Mouse (Mus musculus) E14TG2a.4 (cell line): ENCODE measurements around the gene F3.

Experiments
- H3K27me3 ChIP-seq: 2 replicates; pipeline ENCODE4 v1.6.1; 2014; ENCODE audit warnings: low read length, control low read depth; ENCODE audit not compliant: insufficient read depth
- H3K36me3 ChIP-seq: 2 replicates; pipeline ENCODE4 v1.6.1; 2014; ENCODE audit warnings: low read length, control low read depth; ENCODE audit not compliant: insufficient read depth
- H3K4me1 ChIP-seq: replicated peaks from 2 replicates; pipeline ENCODE4 v1.6.1; 2014; ENCODE audit warnings: low read depth, low read length, control low read depth
- H3K4me3 ChIP-seq: replicated peaks from 2 replicates; pipeline ENCODE4 v1.5.1; 2014; ENCODE audit warnings: mild to moderate bottlenecking, low read length
- H3K9me3 ChIP-seq: 2 replicates; pipeline ENCODE4 v1.6.1; 2014; ENCODE audit warnings: low read length, control low read depth
- CTCF ChIP-seq: conservative IDR thresholded peaks from 2 replicates; pipeline ENCODE4 v1.5.1; 2014; ENCODE audit warnings: low read length
- NANOG ChIP-seq: IDR thresholded peaks from 2 replicates; pipeline ENCODE4 v1.6.1; 2014; ENCODE audit warnings: borderline replicate concordance, low read length, mixed read lengths
- POU5F1 ChIP-seq: IDR thresholded peaks from 2 replicates; pipeline ENCODE4 v1.6.1; 2014; ENCODE audit warnings: low read length, borderline replicate concordance

F3 gene

DNA sequence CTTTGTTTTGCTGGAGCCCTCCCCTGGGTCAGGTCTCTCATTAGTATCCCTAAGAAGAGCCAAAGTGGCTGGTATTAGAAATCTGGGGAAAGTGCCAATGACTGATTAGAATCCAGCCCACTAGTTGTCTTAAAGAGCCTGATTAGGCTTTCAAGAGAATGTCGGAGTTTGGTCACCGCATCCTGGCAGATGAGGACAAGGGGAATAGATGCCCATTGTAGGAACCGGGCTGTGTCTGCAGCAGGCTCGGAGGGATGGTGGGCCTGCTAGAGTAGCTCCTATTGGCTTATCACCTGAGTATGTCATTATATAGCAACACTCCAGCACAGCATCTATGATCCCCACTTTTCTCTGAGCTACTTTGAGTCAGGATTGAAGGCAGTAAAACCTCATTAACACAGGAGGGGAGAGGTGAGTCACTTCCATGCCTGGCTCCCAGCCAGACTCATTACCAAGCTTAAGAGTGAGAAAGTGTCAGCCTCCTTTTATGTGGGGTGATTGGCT, 36.9 kb upstream of the F3 start:
- H3K9me3 ChIP-seq, result no peaks in the 10 kb centered on the region
- H3K36me3 ChIP-seq, result no peaks in the 10 kb centered on the region
- no peak overlapping the region for H3K4me3 ChIP-seq
- H3K4me1 ChIP-seq, result no peaks in the 10 kb centered on the region
- no peak for TF ChIP-seq POU5F1
- no peak for TF ChIP-seq NANOG
- TF ChIP-seq CTCF, result no peak
- H3K27me3 ChIP-seq, result peaks cover 6% of the 10 kb centered on the region; the same call in 1 of the 2 replicates

DNA sequence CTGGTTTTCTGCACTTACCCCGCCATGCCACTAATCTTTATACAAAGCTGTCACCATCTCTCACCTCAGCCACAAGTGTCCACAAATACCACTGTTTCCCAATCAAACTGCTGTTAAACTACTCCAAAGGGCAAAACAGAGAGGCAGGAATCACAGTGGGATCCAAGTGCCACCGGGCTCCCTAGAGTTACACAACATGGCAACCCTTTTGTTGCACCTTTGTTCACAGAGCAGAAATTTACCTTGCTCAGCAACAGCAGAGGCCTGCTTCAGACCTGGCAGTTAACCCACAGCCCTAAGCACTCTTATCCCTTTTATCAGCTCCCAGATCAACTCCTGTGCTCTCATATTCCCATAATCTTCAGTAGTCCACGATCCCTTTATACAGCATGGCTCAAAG, 35.6 kb upstream of the F3 start:
- no peak overlapping the region for H3K4me3 ChIP-seq
- TF ChIP-seq CTCF, result no peak
- TF ChIP-seq NANOG, result no peak
- TF ChIP-seq POU5F1, result no peak
- no peaks in the 10 kb centered on the region for H3K36me3 ChIP-seq
- H3K4me1 ChIP-seq, result no peaks in the 10 kb centered on the region
- peaks cover 6% of the 10 kb centered on the region; the same call in 1 of the 2 replicates for H3K27me3 ChIP-seq
- H3K9me3 ChIP-seq, result no peaks in the 10 kb centered on the region

DNA sequence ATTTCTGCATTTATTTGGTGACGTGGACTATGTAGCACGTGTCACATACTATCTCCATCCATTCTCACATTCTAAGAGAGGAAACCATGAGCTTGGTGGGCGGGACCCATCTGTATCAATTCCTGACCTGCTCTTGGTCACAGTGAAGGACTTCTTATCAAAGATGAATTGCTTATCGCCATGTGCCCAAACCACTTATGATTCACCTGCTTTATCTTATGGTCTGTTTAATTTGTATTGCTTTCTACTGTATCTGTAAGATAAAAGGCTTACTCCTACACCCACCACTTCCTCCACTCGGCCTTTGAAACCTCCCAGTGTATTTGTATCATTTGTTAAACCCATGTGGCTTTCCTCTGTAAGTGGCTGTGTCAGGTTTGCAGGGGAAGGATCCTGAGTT, 34.3 kb upstream of the F3 start:
- Histone ChIP-seq H3K36me3 (no peaks in the 10 kb centered on the region), H3K4me1 (peaks cover 7% of the 10 kb centered on the region), H3K27me3 (peaks cover 12% of the 10 kb centered on the region; the same call in 1 of the 2 replicates), H3K4me3 (no peak overlapping the region), H3K9me3 (no peaks in the 10 kb centered on the region)
- TF ChIP-seq NANOG, result no peak
- no peak for TF ChIP-seq POU5F1
- no peak for TF ChIP-seq CTCF

DNA sequence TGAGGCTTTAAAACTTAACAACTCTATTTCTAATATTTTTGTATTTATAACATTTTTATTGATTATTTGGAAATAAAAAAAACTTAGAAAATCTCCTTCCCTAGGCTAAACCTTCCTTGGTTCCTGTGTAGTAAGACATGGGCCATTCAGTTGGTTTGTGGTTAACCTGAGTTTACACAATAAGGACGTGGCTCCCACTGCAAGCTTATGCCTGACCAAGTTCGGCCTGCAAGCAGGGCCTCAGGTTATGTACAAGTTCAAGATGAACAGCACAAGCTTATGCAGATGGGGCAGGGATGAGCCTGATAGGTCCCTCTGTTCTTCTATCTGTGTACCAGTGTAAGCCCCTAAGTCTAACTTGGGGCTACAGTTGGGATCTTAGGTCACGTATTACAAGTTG, 33.6 kb upstream of the F3 start:
- Histone ChIP-seq H3K4me1 (peaks cover 7% of the 10 kb centered on the region), H3K27me3 (peaks cover 12% of the 10 kb centered on the region; the same call in 1 of the 2 replicates), H3K4me3 (no peak overlapping the region), H3K36me3 (no peaks in the 10 kb centered on the region), H3K9me3 (no peaks in the 10 kb centered on the region)
- TF ChIP-seq CTCF (no peak), POU5F1 (no peak), NANOG (no peak)

DNA sequence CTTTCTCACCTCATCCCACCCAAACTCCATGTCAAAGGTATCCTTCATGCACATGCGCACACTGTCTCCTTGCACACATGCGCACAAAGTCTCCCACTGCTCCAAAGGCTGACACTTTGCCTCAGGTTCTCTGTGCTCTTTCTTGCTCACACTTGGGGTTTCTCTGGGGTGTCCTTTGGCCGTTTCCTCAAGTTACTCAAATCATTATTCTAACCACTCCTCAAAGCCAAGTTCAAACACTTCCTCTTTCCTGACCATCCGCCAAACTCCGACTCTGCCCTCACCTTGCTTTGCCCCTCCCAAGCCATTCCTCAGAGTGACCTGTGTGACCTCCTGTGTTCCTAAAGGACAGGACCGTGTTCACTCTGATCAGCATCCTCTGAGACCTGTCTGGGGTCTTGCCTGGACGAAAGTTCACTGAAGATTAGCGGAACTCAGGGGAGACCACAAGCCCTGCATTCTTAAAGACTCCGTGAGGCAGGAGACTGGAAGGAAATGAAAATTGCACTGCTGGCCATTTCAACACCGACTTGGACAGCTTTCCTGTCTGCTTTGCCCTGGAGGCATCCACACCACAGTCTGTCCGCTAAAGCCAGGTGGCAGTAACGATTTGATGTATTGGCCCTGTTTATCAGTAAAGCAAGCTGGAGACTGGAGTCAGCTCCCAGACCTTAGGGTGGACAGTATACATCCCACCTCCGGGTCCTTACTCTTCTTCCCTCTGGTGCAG, 30.2 kb upstream of the F3 start:
- no peaks in the 10 kb centered on the region for H3K36me3 ChIP-seq
- no peaks in the 10 kb centered on the region for H3K9me3 ChIP-seq
- no peak overlapping the region for H3K4me3 ChIP-seq
- TF ChIP-seq NANOG, result no peak
- no peak for TF ChIP-seq CTCF
- TF ChIP-seq POU5F1, result no peak
- peaks cover 7% of the 10 kb centered on the region for H3K4me1 ChIP-seq
- peaks cover 6% of the 10 kb centered on the region; the same call in 1 of the 2 replicates for H3K27me3 ChIP-seq

DNA sequence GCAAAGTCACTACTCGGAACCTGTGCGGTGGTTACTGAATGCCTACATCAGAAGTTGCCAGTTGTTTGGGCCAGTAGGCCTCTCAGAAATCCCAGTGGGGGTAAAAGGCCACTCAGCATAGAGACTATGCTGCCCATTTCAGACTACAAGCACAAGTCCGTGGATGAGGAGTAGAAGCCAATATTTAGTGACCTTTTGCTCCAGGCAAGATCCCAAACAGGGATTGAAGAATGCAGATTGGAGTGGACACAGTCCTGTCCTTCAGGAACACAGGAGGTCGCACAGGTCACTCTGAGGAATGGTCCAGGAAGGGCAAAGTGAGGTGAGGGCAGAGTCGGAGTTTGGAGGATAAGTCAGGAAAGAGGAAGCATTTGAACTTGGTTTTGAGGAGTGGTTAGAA, 29.6 kb upstream of the F3 start:
- Histone ChIP-seq H3K9me3 (no peaks in the 10 kb centered on the region), H3K4me3 (no peak overlapping the region), H3K36me3 (no peaks in the 10 kb centered on the region), H3K27me3 (peaks cover 6% of the 10 kb centered on the region; the same call in 1 of the 2 replicates), H3K4me1 (peaks cover 7% of the 10 kb centered on the region)
- TF ChIP-seq CTCF, result no peak
- no peak for TF ChIP-seq POU5F1
- TF ChIP-seq NANOG, result no peak

DNA sequence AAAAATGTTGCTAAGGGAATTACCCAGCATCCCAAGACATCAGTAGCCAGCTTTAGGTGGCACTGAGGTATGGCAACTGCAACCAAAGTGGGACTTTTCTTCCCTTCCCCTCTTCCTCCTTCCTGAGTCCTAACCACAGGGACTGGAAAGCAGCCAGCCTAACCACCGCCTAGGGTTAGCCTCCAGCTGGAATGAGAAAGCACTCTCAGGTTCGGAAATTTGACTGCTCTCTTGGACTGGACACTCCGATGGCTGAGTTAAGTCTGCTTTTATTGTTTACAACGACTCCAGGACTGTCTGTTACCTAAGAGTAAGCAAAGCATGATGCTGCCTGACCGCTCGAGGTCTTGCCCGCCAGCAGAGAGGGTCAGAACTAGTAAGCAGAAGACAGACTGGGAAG, 26.2 kb upstream of the F3 start:
- Histone ChIP-seq H3K4me3 (no peak overlapping the region), H3K9me3 (no peaks in the 10 kb centered on the region), H3K4me1 (peaks cover 7% of the 10 kb centered on the region), H3K36me3 (no peaks in the 10 kb centered on the region), H3K27me3 (peaks cover 10% of the 10 kb centered on the region)
- TF ChIP-seq NANOG (no peak), CTCF (no peak), POU5F1 (no peak)

DNA sequence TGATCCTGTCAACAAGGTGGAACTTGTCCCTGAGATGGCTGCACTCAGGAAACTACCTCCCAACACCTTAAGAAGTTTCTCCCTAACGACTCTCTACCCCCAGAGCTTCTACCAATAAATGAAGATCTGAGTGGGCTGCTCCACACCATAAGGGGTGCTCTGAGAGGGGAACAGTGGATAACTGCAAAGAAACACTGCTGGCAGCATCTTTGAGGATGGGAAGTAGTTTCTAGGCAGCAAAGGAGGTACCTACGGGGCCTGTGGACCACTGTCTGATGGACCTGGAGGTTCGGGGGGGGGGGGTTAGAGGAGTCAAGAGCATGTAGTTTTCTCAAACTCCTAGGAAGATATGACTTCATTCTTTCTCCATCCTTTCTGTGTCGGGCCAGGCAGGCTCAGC, 23.9 kb upstream of the F3 start:
- H3K4me1 ChIP-seq, result no peaks in the 10 kb centered on the region
- no peaks in the 10 kb centered on the region for H3K9me3 ChIP-seq
- TF ChIP-seq NANOG (no peak), POU5F1 (no peak), CTCF (no peak)
- H3K4me3 ChIP-seq, result no peak overlapping the region
- peaks cover 4% of the 10 kb centered on the region for H3K27me3 ChIP-seq
- no peaks in the 10 kb centered on the region for H3K36me3 ChIP-seq

DNA sequence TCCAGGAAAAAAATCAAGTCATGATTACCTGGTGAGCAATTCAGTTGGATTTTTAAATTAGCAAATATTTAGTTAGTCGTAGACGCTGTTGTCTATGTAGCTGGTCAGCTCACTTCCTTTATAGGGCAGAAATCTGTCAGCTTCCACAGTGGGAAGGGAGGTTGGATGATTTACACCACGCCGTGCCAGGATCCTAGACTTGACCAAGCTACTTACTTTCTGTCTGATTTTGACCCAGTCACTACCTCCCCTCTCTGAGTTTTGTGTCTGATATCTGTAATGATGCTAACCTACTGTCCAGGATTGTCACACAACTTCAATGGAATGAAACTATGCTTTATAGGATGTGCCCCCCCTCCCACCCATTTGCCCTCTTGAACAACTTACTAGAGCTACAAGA, 23.5 kb upstream of the F3 start:
- Histone ChIP-seq H3K36me3 (no peaks in the 10 kb centered on the region), H3K4me3 (no peak overlapping the region), H3K27me3 (peaks cover 4% of the 10 kb centered on the region), H3K9me3 (no peaks in the 10 kb centered on the region), H3K4me1 (no peaks in the 10 kb centered on the region)
- TF ChIP-seq POU5F1, result no peak
